Mouse (Mus musculus) cerebellum, adult 2 months (tissue): ENCODE results near the gene Nin. TPM values are rescaled to one million over a fixed set of nuclear protein-coding genes. Genes with fewer than 3 reads are reported as not detected.

Experiments
- DNase-seq, 2 experiments: peaks; one replicate each; pipeline ENCODE4 v3.0.0; 2021
- H3K27ac ChIP-seq: fragments of 200-500 bp; 2 replicates; pipeline ENCODE4 v1.5.1; 2012; ENCODE audit warnings: low read length, control low read depth, inconsistent platforms; ENCODE audit not compliant: insufficient read depth
- H3K27me3 ChIP-seq: fragments of 200-500 bp; 2 replicates; pipeline ENCODE4 v1.6.1; 2012; ENCODE audit warnings: inconsistent platforms, mild to moderate bottlenecking, low read length, moderate library complexity; ENCODE audit not compliant: control insufficient read depth, insufficient read depth
- H3K4me1 ChIP-seq: fragments of 200-500 bp; 2 replicates; pipeline ENCODE4 v1.6.1; 2011; ENCODE audit warnings: low read length; ENCODE audit not compliant: control insufficient read depth, insufficient read depth
- H3K4me3 ChIP-seq: fragments of 200-500 bp; replicated peaks from 2 replicates; pipeline ENCODE3; 2011; ENCODE audit warnings: mild to moderate bottlenecking, low read depth, low read length, control low read depth; ENCODE audit not compliant: insufficient read depth
- CTCF ChIP-seq: fragments of 200-500 bp; IDR thresholded peaks from 2 replicates; pipeline ENCODE4 v1.5.1; 2011; ENCODE audit warnings: low read depth, mild to moderate bottlenecking, control low read depth, low read length, moderate library complexity, borderline replicate concordance; ENCODE audit not compliant: insufficient read depth
- POLR2A ChIP-seq: fragments of 200-500 bp; IDR thresholded peaks from 2 replicates; pipeline ENCODE4 v1.6.1; 2011; ENCODE audit warnings: low read length, control low read depth, borderline replicate concordance; ENCODE audit not compliant: insufficient read depth
- WGBS: fragments of 180-500 bp; shearing (Covaris S2); methylation state at CpG from one replicate; pipeline ENCODE4 v1.1.7; 2018; 5-methylcytosine and 5-hydroxymethylcytosine counted together
- polyA plus RNA-seq: library from polyadenylated mRNA; depleted of rRNA; stranded (reverse); fragments of >200 nt; gene quantifications from 2 replicates; pipeline ENCODE4 v1.2.3, GENCODE M21; 2012

Gene Nin
- polyA plus RNA-seq, 1 experiment: 7.2 TPM

- no peak overlapping the region for H3K4me3 ChIP-seq
- TF ChIP-seq POLR2A (no peak), CTCF (no peak)
- DNase-seq: no peak
- no peaks in the 10 kb centered on the region; the same call in 1 of the 2 replicates for H3K4me1 ChIP-seq
- H3K27me3 ChIP-seq: no peaks in the 10 kb centered on the region
- 92% methylated on average over 2 of the region's 2 CpGs for WGBS
- no peak overlapping the region for H3K27ac ChIP-seq
These were observed 38.5 kb downstream of the Nin start for GRCm38 (mm10) chr12:70075001-70075400.

GRCm38 (mm10) chr12:70070888-70071287 is 42.6 kb downstream of the Nin start:
- 86% methylated on average over 7 of the region's 7 CpGs for WGBS
- DNase-seq: no peak
- TF ChIP-seq CTCF (no peak), POLR2A (no peak)
- no peak overlapping the region for H3K27ac ChIP-seq
- no peaks in the 10 kb centered on the region for H3K27me3 ChIP-seq
- no peaks in the 10 kb centered on the region for H3K4me1 ChIP-seq
- no peak overlapping the region for H3K4me3 ChIP-seq

GRCm38 (mm10) chr12:70070306-70070705 is 43.2 kb downstream of the Nin start:
- Histone ChIP-seq H3K4me1 (no peaks in the 10 kb centered on the region), H3K27ac (no peak overlapping the region), H3K4me3 (no peak overlapping the region), H3K27me3 (no peaks in the 10 kb centered on the region)
- TF ChIP-seq POLR2A: no peak
- no peak for DNase-seq
- 50% methylated on average over 4 of the region's 4 CpGs for WGBS

GRCm38 (mm10) chr12:70068647-70069257 is 44.8 kb downstream of the Nin start:
- no peak for DNase-seq
- TF ChIP-seq CTCF: no peak
- TF ChIP-seq POLR2A: no peak
- Histone ChIP-seq H3K27me3 (no peaks in the 10 kb centered on the region), H3K27ac (no peak overlapping the region), H3K4me3 (no peak overlapping the region), H3K4me1 (no peaks in the 10 kb centered on the region)
- WGBS: 35% methylated on average over 6 of the region's 6 CpGs

GRCm38 (mm10) chr12:70067849-70068248 is 45.7 kb downstream of the Nin start:
- WGBS: 34% methylated on average over 9 of the region's 9 CpGs

GRCm38 (mm10) chr12:70062114-70062513 is 51.4 kb downstream of the Nin start:
- H3K4me1 ChIP-seq: no peaks in the 10 kb centered on the region
- no peak overlapping the region for H3K4me3 ChIP-seq
- TF ChIP-seq POLR2A (no peak), CTCF (peak; percentile 80)
- no peak overlapping the region for H3K27ac ChIP-seq
- peak; percentile 33 to 55 for DNase-seq
- no peaks in the 10 kb centered on the region for H3K27me3 ChIP-seq
- WGBS: 32% methylated on average over 3 of the region's 3 CpGs

More at GRCm38 (mm10) chr12:70067849-70068248, 45.7 kb downstream of the Nin start:
- peak in 1 of 2 experiments; percentile 28 for DNase-seq
- TF ChIP-seq CTCF (no peak), POLR2A (no peak)
- Histone ChIP-seq H3K27me3 (no peaks in the 10 kb centered on the region), H3K4me1 (no peaks in the 10 kb centered on the region), H3K27ac (no peak overlapping the region), H3K4me3 (no peak overlapping the region)

- Histone ChIP-seq H3K4me3 (no peak overlapping the region), H3K4me1 (no peaks in the 10 kb centered on the region), H3K27me3 (no peaks in the 10 kb centered on the region), H3K27ac (no peak overlapping the region)
- no peak for DNase-seq
- 76% methylated on average over 14 of the region's 14 CpGs for WGBS
- no peak for TF ChIP-seq POLR2A
- TF ChIP-seq CTCF: no peak
These were observed 54.3 kb downstream of the Nin start for GRCm38 (mm10) chr12:70058956-70059851.

- H3K27me3 ChIP-seq: no peaks in the 10 kb centered on the region
- no peaks in the 10 kb centered on the region for H3K4me1 ChIP-seq
- no peak overlapping the region for H3K27ac ChIP-seq
- TF ChIP-seq POLR2A (no peak), CTCF (no peak)
- H3K4me3 ChIP-seq: no peak overlapping the region
- 61% methylated on average over 7 of the region's 7 CpGs for WGBS
- DNase-seq: no peak
These were observed 62.8 kb downstream of the Nin start for GRCm38 (mm10) chr12:70050699-70051098.
